ENCODE assay signal across 24 mouse cellular contexts in the genomic region with DNA sequence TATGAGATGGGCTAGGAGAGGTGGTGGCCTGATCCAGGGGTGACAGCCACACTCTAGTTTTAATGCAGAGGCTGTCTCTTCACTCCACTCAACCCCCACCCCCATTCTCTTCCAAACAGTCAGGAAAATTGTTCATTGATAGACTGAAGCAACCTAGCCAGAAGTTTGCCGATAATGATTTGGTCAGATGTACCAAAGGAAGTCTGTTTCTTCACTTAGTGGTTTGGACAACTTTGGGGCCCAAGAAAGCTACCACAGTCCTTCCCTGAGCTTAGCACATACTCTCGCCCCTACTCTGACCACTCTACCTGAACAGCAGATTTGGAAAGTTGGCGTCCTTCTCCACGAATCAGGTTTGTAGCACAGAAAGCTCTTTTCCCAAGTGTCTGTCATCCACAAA. TPM values are rescaled to one million over a fixed set of nuclear protein-coding genes. Genes with fewer than 3 reads are reported as not detected.
DNase-seq lines count a peak whose midpoint lies in the region; ATAC-seq and TF ChIP-seq lines count a peak whose summit lies in the region.
"Had no signal": no experiment of that assay in that cellular context is flagged by ENCODE, and none has a peak within 500 bp of the region (broad histone marks: within the 10 kb centered on the region; RNA-seq: fewer than 3 reads in every experiment).

No protein-coding gene starts in this region.

- ATAC-seq in megakaryocyte, adult 5-6 weeks (ENCODE audit: poor library complexity, severe bottlenecking), result peak; percentile 11; the same call in 1 of the 2 replicates
- ATAC-seq: activated CD4-positive, CD25-positive, alpha-beta regulatory T cell, adult 4 months; forebrain, embryonic 15.5 days; intestine, postnatal 0 days had no signal

- no peak for TF ChIP-seq CTCF in layer of hippocampus, adult 2 months (conservative IDR thresholded peaks at IDR 0.05)
- TF ChIP-seq CTCF in bone marrow macrophage, adult 2 months (IDR thresholded peaks at IDR 0.05; ENCODE audit: low read depth, low read length), result no peak

- H3K4me3 ChIP-seq in layer of hippocampus, adult 2 months, result no peak overlapping the region
- H3K4me3 ChIP-seq in bone marrow macrophage, adult 2 months (ENCODE audit: insufficient read depth, low read length), result no peak overlapping the region
- H3K4me3 ChIP-seq: embryonic facial prominence, embryonic 12.5 days; embryonic facial prominence, embryonic 15.5 days; forebrain, embryonic 12.5 days; forebrain, embryonic 15.5 days; heart, embryonic 13.5 days; hindbrain, embryonic 12.5 days; hindbrain, embryonic 15.5 days had no signal

- H3K27ac ChIP-seq in layer of hippocampus, adult 2 months, result peak overlapping the region; percentile 37
- H3K27ac ChIP-seq in bone marrow macrophage, adult 2 months (ENCODE audit: insufficient read depth, low read depth, low read length), result peak overlapping the region; percentile 47
- H3K27ac ChIP-seq: embryonic facial prominence, embryonic 12.5 days; embryonic facial prominence, embryonic 15.5 days; forebrain, embryonic 12.5 days; forebrain, embryonic 15.5 days; heart, embryonic 13.5 days; hindbrain, embryonic 12.5 days; hindbrain, embryonic 15.5 days had no signal

- intact Hi-C loops in heart, postnatal 14 days (cut with DNase I), result loop anchor here (5.0 kb wide), 1 partner anchor 40 kb away; a partner anchor contains a TSS

- DNase-seq in heart, adult 18-20 months, result peak; percentile 32 to 60
- DNase-seq in heart, postnatal 14 days, result no peak
- DNase-seq in layer of hippocampus, adult 2 months (ENCODE audit: low spot score in 2 of 2), result no peak
- DNase-seq in layer of hippocampus, adult 9-10 months (ENCODE audit: low spot score), result no peak
- no peak for DNase-seq in thymus, postnatal 4 days
- DNase-seq in urinary bladder, postnatal 10 days (ENCODE audit: low spot score), result no peak
- DNase-seq: adrenal gland, adult 8-10 months; adrenal gland, postnatal 25 days; cerebellum, adult 11 months; cerebellum, adult 2 months; cerebellum, adult 9-11 months; cerebellum, postnatal 25 days; gastrocnemius, postnatal 14 days had no signal

- peaks cover 79% of the 10 kb centered on the region for H3K4me1 ChIP-seq in bone marrow macrophage, adult 2 months (ENCODE audit: control insufficient read depth, insufficient read depth, low read length)
- H3K4me1 ChIP-seq: embryonic facial prominence, embryonic 12.5 days; embryonic facial prominence, embryonic 15.5 days; forebrain, embryonic 12.5 days; forebrain, embryonic 15.5 days; hindbrain, embryonic 15.5 days had no signal

- TF ChIP-seq POLR2A in bone marrow macrophage, adult 2 months (IDR thresholded peaks at IDR 0.05; ENCODE audit: borderline replicate concordance, low read depth, low read length), result no peak

RNA-seq across cellular contexts. Expression of a gene that starts 39.9 kb away (rescaled TPM):
- 10 to 100 TPM; 13.8 to 16.8 TPM for total RNA-seq in heart, adult 18-20 months (2021)
- 10 to 100 TPM; 25.7 to 28.7 TPM for total RNA-seq in heart, postnatal 14 days (2021)
- total RNA-seq in layer of hippocampus, adult 2 months (2021), result 10 to 100 TPM; 46.9 TPM
- polyA plus RNA-seq in bone marrow macrophage, adult 2 months (2012; ENCODE audit: insufficient read depth, insufficient read length, missing spikeins), result 122 and 128 TPM in 2 replicates
- total RNA-seq in megakaryocyte, adult 5-6 weeks (2015), result 50.9 and 56.6 TPM in 2 replicates
- 85.0 and 90.9 TPM in 2 replicates for total RNA-seq in megakaryocyte, adult 5-6 weeks (2017)

RNA-seq across cellular contexts. Expression of a gene that starts 49.7 kb away (rescaled TPM):
- 10 to 100 TPM; 41.5 to 45.5 TPM for total RNA-seq in heart, adult 18-20 months (2021)
- total RNA-seq in heart, postnatal 14 days (2021), result 10 to 100 TPM; 51.8 to 58.6 TPM
- total RNA-seq in layer of hippocampus, adult 2 months (2021), result 10 to 100 TPM; 32.3 to 35.1 TPM
- polyA plus RNA-seq in bone marrow macrophage, adult 2 months (2012; ENCODE audit: insufficient read depth, insufficient read length, missing spikeins), result 58.9 and 64.0 TPM in 2 replicates
- 57.8 and 78.5 TPM in 2 replicates for total RNA-seq in megakaryocyte, adult 5-6 weeks (2015)
- 57.3 and 58.5 TPM in 2 replicates for total RNA-seq in megakaryocyte, adult 5-6 weeks (2017)

Comparison
In these comparisons a context has a peak if more than half of its experiments do, and no peak if none do; other contexts are left out.
1. DNase-seq: peak in heart, adult 18-20 months (2 of 2); none in heart, postnatal 14 days (0 of 2), layer of hippocampus, adult 2 months (0 of 2), layer of hippocampus, adult 9-10 months (single experiment), thymus, postnatal 4 days (single experiment) and urinary bladder, postnatal 10 days (single experiment).